Mouse (Mus musculus) monocyte, adult 2 months (primary cell): ENCODE measurements around the gene Col18a1.
"Not testable (repeated sequence)": the region's sequence is repeated elsewhere in the genome, so short reads cannot be mapped to it uniquely, and the experiment has no call there.

Experiments used
- DNase-seq, 2 experiments: peaks; one replicate each; pipeline ENCODE4 v3.0.0; 2022; ENCODE audit warnings: low spot score in 2 of 2, low read depth in 1 of 2

The Col18a1 gene

DNA sequence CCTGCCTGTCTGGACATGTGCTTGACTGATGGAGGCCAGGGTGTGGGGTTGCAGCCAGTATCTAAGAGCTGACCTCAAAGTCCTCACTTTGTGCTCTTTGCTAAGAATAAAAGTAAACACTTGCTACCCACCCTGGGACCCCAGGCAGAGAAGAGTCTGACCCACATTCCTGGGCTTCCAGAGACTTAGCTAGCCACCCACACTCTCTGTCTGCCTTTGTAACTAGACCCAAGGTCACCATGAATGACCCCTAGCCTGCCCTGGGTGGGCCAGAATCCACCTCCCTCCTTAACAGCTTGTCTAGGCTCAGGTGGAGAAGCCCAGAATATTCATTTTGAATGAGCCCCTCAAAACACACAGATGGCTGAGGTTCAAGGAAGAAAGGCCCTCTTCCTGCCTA lies 28.0 kb downstream of the Col18a1 start:
- no peak for DNase-seq

DNA sequence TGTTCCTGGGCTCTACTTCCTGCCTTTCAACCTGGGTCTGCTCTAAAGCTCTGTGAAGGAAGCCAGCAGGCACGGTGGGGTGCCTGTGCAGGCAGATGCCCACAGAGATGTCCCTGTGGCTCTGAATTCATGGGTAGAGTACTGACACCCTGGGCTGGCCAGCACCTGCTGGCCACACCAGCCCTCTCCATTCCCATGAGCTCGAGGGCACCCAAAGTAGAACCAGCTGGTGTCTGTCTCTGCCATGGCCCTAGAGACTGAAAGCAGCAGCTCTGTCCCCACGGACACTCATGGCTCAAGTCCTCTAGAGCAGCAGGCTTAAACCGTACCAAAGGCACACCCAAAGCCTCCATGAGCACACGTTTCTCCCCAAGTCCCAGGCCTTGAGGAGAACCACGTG lies 30.1 kb downstream of the Col18a1 start:
- DNase-seq, result no peak

DNA sequence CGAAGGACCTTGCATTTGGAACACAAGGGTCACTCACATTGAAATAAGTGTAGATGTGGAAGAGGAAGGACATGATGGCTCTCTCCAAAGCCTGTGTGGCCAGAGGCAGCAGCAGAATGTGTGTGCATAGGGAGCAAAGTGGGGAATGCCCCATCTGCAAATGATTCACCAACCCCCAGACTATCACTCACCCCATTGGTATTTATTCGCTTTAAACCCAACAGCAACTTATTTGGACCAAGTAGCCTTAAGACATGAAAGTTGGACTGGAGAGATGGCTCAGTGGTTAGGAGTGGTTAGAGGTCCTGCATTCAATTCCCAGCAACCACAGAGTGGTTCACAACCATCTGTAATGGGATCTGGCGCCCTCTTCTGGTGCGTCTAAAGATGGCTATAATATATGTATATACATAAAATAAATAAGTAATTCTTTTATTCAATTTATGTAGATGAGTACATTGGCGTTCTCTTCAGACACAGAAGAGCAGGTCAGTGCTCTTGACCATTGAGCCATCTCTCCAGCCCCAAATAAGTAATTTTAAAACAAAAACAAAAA lies 31.0 kb downstream of the Col18a1 start:
- no peak for DNase-seq

DNA sequence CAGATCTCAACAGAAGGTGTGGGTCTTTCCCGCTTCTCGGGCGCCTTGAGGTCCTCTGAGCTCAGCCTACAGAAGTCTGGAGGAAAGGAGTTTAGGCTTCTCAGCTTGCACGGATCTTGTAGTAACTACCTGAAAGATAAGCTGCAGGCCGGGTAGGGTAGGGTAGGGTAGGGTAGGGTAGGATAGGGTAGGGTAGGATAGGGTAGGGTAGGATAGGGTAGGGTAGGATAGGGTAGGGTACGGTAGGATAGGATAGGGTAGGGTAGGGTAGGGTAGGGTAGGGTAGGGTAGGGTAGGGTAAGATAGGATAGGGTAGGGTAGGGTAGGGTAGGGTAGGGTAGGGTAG lies 31.6 kb downstream of the Col18a1 start:
- not testable (repeated sequence) for DNase-seq

DNA sequence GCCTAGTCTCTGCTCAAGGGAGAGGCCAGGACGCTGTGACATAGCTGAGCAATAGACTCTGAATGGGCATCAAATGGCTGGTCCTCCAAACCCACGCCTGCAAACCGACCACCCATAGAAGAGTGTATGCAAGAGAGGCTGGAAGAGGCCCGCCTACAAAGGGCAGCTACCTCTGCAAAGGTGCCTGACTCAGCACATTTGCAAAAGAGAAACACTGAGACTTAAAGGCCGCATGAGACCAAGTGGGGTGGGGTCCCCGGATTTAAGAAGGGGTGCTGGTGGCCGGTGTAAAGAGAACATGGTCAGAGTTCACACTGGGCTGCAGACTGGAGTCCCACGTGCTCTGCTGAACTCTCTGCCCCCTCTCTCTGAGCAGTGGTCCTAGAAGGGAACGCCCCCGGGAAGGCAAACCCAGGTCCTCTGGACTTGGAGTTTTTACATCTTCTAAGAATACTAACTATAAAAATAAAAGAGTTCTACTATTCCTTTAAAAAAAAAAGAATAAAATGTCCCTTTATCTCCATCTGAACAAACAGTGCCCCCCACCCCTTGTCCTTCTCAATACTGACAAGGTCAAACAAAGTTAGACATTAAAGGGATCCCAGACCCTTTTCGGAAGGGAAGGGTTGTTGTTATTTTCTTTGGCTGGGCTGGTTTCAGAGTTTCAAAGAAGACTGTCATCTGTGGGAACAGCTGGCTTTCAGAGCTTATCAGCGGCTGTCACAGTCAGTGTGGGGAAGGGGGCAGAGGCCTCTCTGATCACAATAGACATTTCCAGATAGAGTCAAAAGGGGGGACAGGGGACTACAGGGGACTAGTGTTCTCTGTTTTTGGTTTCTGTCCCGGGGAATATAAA lies 32.2 kb downstream of the Col18a1 start:
- DNase-seq, result no peak

DNA sequence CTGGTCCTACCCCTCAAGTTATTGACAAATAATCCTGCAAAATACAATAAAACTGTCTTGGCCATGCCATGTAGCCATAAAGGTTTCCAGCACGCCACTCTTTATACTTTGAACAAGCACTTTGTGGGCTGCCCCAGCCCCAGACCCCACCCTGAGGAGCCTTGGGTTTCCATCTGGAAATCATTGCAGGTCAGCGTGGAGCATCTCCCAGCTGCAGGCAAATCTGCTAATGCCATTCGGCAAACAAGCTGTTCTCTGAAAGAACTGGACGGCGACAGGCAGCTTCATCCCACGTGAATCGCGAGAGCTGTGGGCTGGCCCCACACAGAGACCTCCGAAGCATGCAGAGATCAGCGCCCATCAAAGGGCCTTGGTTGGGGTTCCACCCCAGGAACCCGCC lies 34.2 kb downstream of the Col18a1 start:
- DNase-seq, result no peak

DNA sequence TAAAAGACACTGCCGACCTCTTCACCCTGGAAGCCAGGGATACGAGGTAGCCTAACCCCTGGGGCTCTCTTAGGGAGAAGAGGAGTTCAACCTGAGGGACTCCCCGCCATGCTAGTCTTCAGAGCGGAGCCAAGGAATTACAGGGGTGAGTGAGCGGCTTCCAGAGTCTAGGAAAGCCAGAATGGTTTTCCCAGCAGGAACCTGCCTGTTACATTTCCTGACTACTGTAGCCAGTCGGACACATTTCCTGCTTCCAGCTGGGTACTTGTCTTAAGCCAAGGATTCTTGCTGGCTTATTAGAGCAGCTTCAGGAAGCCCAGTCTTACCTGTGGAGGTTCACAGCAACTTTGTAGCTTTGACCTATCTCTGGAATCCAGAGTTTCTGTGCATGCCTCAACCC lies 34.8 kb downstream of the Col18a1 start:
- DNase-seq, result no peak

DNA sequence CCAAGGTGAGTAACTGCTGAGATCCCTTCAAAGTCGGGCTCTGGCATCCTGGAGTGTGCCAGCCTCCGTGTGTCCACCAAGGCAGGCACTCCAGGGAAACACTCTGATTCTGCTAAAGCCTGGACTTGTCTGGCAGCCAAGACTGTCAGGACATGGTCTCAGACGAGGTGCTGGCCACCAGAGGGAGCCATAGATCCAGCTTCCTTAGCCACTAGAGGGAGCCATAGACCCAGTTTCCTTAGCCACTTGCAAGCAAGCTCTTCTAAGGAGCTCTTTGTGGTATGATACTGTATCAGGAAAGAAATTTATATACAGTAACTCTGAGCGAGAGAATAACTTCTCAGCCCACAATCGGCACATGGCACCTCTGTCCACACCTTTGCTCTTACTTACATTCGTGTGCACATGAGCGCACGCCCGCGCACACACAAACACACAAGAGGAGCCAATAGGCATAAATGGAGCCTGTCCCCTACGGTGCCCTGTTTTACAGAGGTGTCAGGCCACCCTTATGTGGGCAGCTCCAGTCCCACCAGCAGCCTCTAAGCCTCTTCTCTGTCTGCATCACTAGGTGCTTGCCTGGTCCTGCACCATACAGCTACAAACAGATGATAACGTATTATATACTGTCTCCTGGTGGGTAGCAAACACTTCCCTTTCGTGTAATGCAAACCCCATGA lies 35.6 kb downstream of the Col18a1 start:
- peak; percentile 54 to 68 for DNase-seq

DNA sequence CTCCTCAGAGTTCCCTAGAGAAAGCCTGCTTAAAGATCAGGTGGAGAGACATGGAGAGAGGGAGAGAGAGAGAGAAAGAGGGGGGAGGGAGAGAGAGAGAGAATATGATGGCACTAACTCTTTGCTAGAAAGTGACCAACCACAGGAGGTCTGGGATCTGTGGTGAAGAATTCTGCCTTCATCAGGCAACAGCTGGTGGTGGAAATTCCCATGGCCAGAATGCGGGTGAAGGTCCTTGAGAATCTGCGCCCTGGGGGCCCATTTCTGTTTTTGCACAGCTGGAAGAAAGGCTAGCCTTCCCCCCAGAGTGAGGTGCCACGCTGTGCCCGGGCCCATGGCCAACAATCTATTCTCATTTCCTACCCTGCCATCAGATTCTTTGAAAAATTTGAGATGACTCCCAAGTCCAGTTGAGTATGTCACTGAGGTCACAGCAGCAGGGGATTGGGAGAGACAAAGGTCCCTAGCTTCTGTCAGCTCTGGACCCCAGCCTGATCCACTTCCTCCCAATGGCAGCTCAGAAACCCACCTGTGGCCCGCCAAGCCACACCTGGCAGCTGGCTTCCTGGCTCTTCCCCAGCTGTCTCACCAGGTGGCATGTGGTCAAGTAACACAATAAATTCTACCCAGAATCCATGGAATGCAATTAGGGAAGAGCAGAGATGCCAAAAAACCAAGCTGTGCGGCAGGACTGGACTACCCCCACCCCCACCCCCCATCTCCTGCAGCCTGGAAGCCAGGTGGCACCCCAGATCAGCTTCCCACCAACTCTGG lies 36.5 kb downstream of the Col18a1 start:
- DNase-seq, result no peak

DNA sequence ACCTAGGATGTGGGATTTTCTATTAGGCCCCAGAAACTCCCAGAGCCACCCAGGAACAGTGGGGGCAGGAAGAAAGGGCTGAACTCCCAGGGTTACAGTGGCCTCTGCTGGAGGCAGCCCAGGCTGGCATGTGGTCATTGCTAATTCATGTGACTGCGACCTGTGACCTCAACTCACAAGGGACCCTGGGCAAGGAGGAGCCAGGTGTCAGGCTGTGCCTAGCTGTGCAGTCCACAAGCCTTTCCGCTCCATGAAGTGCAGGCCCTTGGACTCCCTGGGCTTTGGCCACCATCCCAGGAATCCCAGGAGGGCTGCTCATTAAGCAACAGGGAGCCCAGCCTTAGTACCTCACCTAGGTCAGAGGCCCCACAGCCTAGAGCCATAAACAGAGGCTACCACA lies 38.4 kb downstream of the Col18a1 start:
- no peak for DNase-seq

DNA sequence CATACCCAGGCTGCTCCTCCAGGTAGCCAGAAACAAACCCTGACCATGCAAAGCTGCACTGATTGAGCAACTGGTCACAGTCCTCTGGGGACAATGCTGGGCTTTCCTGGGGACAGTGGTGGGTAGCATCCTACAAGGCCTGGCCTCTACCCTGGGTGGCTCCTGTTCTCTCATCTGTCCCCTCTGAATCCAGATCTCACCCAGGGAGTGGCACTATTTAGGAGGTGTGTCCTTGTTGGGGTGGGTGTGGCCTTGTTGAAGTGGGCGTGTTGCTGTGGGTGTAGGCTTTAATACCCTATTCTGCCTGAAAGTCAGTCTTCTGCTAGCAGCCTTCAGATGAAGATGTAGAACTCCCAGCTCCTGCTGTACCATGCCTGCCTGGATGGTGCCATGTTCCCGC lies 39.8 kb downstream of the Col18a1 start:
- no peak for DNase-seq

DNA sequence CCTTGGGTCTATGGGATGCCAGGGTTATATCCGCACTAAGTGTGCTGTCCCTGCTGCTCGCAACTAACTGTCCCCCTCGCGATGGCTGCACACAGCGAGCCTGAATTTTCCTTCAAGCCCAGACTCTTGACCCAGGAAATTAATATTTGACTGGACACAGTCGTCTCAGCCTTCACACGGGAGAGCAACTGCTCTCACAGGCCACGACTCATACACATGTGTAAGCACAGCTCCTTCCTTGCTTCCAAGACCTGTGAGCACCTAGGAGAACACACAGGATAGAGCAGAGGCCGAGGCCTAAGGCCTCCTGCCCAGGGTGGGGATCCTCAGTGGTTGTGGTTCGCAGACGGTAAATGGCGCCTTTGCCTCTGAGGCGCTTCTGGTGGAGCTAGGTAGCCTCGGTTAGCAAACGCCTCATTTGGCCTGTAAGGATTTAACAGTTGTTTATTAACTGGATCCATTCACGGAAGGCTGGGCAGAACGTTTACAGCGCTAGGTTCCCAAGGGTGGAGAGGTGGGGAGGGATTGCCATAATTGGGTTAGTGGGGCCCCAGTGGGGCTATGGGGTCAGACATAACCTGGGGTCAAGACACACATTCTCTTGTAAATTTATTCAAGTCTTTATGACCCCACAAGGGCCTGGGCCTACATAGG lies 41.1 kb downstream of the Col18a1 start:
- DNase-seq, result no peak

DNA sequence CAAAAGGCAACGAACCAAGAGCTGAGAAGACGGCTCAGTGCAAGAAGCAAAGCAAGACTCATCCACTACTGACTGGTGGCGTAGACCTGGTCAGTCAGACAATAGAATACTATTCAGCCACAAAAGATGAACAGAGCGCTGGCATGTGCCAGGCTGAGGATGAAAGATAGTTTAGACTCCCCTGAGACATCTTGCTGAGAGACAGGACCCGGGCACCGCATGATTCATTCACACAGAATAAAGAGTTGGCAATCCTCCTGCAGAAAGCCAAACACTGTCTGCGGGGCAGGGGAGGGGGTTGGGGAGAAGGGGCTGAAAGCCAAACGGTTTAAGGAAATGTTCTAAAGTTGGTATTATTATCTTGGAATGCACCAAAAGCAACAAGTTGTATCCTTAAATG lies 42.4 kb downstream of the Col18a1 start:
- no peak for DNase-seq

DNA sequence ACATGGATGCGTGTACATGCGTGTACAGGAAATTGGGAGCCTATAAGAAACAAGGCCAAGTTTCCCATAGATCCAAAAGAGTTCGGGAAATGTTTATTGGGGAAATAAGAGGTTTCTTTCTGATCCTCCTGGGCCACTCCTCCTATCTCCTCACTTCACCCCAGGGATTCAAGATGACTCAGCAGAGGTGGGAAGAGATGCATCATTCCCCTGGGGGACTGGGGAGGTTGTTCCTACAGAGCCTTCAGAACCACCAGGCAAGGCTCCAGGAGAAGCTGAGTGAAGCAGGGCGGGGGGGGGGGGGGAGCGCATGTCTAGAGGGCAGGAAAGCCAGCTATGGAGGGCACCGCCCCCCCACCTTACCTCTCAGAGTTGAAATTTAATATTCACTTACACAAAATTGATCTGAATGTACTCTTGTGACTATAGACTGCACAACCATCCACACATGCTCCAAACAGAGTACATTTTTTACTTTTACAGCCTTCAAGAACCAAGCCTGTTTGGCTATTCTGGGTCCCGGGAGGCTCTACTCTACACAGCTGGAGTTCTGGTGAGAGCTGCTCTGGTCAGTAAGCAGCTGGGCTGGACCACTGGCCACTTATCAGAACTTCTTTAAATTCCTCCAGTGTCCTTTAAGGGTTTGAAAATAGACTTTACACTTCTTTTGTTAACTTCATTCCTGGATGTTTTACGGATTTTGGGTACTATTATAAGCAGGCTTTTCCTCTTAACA lies 44.9 kb downstream of the Col18a1 start:
- no peak for DNase-seq

DNA sequence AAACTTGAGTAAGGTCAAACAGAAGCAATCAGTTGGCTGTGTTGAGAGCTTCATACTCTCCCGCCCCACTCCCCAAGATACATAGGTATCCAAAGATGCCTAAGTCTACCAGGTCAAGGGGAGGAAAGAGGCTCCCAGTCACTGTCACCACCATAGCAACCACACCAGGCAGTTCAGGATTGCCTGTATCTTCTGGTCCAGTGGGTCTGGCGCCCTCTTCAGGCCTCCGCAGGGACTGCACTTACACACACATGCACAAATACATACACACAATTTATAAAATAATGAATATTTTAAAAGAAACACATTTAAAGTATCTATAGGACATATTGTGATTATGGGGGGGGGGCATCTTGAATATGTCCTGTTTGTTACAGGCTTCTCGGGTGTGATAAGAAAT lies 45.8 kb downstream of the Col18a1 start:
- no peak for DNase-seq

DNA sequence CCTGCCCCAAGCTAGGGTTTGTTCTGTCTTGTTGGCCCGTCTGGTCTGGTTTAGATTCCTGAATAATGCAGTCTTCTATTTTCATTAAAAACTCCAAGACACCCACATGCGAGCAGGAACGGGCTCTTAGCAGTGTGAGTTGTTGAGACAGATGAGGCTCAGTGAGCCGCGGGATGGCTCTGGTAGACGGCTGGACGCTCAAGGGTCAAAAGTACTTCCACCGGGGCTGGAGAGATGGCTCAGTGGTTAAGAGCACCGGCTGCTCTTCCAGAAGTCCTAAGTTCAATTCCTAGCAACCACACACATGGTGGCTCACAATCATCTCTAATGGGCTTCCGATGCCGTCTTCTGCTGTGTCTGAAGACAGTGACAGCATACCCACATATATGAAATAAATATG lies 46.9 kb downstream of the Col18a1 start:
- no peak for DNase-seq

DNA sequence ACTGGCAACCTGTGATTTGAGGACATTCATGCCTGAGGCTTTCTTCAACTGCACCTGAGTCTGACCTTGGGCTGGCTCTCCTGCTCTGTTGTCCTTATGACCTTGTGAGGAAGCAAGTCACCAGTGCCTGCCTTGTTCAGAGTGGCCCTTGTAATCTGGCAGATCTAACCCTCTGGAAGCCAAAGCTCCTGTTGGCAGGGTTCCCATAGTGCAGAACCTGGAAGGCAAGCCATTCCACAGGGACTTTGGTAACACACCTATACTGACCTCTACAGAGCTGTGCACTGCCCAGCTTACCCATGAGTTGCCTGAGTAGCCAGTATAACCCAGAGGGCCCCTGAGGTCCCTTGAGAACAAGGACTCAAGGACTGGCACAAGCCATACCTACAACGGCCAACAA lies 48.0 kb downstream of the Col18a1 start:
- DNase-seq, result no peak

DNA sequence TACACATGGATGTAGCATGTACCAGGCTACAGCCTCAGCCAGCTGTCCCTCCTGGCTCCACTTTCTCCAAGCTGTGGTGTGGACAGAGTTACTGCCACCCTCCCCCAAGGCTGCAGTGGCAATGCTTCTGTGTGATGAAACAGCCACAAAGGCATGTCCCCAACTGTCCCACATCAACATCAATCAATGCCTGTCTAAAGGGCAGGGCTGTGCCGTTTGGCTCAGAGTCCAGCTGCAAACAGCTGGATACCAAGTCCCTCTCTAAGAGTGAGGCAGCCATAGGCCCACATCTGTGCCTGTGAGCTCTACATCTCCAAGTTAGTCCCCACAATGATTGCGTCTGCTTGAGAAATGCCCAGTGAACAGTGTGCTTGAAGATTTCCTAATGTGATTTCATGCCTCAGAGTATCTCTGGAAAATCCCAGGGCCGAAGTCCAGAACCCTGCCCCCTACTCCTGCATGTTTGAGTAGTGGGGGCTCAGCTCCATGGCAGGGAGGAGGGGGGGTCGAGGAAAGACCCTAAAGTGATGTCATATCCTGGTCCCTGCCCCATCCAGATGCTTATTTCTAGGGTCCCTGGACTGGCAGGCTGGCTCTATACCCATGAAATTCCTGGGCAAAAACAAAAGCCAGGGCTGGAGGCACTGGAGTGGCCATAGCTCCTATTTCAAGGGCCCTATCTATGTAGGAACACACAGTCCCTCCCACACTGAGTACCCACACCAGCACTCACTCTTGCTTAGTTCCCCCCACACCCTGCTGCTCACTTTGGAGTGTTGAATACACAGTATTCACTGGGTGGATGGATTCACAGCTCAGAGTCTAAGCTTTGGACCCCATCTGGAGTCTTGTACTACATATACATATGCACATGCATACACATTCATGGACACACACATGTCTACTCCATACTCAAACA lies 49.6 kb downstream of the Col18a1 start:
- no peak for DNase-seq

DNA sequence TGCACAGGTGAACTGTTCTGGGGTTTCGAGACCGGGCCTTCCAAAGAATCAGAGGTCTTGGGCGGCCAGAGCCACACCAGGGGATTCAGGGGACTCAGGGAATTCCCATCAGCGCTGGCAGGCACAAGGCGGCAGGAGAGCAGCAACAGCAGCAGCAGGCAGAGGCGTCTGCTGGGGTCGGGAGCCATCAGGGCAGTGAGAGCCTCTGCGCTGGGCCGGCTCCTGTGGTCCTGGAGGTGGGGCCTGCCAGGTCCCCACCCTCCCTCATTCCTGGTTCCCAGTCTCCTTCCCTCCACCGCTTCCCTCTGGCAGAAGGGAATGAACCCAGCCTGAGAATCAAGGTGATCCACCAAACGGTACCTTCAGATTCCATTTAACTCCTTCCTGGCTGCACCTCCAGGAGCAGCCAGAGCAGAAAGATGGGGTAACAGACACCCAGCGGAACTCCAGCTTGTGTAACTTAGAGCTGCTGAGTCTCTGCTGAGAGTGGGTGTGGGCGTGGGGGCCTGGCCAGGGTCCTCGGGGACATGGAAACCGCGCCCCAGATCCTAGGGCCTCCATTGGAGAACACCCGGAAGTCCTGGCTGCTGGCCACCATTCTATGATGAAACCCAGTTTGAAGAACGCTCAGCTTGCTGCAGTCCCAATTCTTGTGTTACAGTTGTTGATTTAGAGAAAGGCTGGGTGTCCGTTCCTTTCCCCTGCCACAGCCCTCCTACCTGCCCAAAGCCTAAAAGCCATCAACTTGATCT lies 52.7 kb downstream of the Col18a1 start:
- DNase-seq, result no peak
